Mouse (Mus musculus) embryonic facial prominence, embryonic 11.5 days (tissue): ENCODE results near the gene Uqcc2. TPM values are rescaled to one million over a fixed set of nuclear protein-coding genes. Genes with fewer than 3 reads are reported as not detected.

Experiments used
- ATAC-seq: fragments of 200-750 bp; cut with Nextera tagmentation; replicated peaks from 2 replicates; pipeline ENCODE4 v1.8.0; 2017; ENCODE audit warnings: low read depth; ENCODE audit not compliant: insufficient number of reproducible peaks, low FRiP score, low TSS enrichment
- DNase-seq: peaks from one replicate; pipeline ENCODE4 v3.0.0-alpha.2; 2015; ENCODE audit warnings: low spot score
- H3K27ac ChIP-seq: fragments of 300-500 bp; sonication (generic); replicated peaks from 2 replicates; pipeline ENCODE4 v1.5.1; 2014; ENCODE audit warnings: mild to moderate bottlenecking, low read depth, low read length, control low read depth
- H3K27me3 ChIP-seq: fragments of 300-500 bp; sonication (generic); 2 replicates; pipeline ENCODE4 v1.6.1; 2014; ENCODE audit warnings: mild to moderate bottlenecking, low read length, moderate library complexity, mixed read lengths; ENCODE audit not compliant: control insufficient read depth, insufficient read depth
- H3K36me3 ChIP-seq: fragments of 300-500 bp; sonication (generic); replicated peaks from 2 replicates; pipeline ENCODE4 v1.6.1; 2014; ENCODE audit warnings: low read depth, mild to moderate bottlenecking, low read length, moderate library complexity, mixed read lengths; ENCODE audit not compliant: control insufficient read depth, insufficient read depth
- H3K4me1 ChIP-seq: fragments of 300-500 bp; sonication (generic); 2 replicates; pipeline ENCODE4 v1.6.1; 2014; ENCODE audit warnings: low read length, mixed read lengths; ENCODE audit not compliant: control insufficient read depth, insufficient read depth
- H3K4me2 ChIP-seq: fragments of 300-500 bp; sonication (generic); 2 replicates; pipeline ENCODE4 v1.6.1; 2014; ENCODE audit warnings: low read depth, mild to moderate bottlenecking, control low read depth, low read length, moderate library complexity
- H3K4me3 ChIP-seq: fragments of 300-500 bp; sonication (generic); 2 replicates; pipeline ENCODE4 v1.5.1; 2014; ENCODE audit warnings: low read depth, low read length, control low read depth
- H3K9ac ChIP-seq: fragments of 300-500 bp; sonication (generic); replicated peaks from 2 replicates; pipeline ENCODE4 v1.6.1; 2014; ENCODE audit warnings: mild to moderate bottlenecking, control low read depth, low read length
- H3K9me3 ChIP-seq: fragments of 300-500 bp; sonication (generic); replicated peaks from 2 replicates; pipeline ENCODE4 v1.6.1; 2016; ENCODE audit warnings: mild to moderate bottlenecking, low read length, inconsistent platforms, mixed read lengths; ENCODE audit not compliant: control insufficient read depth
- WGBS: fragments of 180-500 bp; shearing (Covaris S2); extraction: QIAGEN DNeasy Blood & Tissue Kit; methylation state at CpG from one replicate; pipeline ENCODE4 v1.1.7; 2014; 5-methylcytosine and 5-hydroxymethylcytosine counted together
- polyA plus RNA-seq: library from polyadenylated mRNA; unstranded; fragments of >200 nt; fragmentation: Nextera tagmentation; extraction: Ambion mirVana; gene quantifications from 2 replicates; pipeline ENCODE4 v1.2.1, GENCODE M21; 2014

The Uqcc2 gene
- polyA plus RNA-seq, result 339 and 373 TPM in 2 replicates

GRCm38 (mm10) chr17:27133551-27134141, at the start of gene Uqcc2:
Gene Uqcc2, minus strand, starts transcription at chr17:27133916.
- Histone ChIP-seq H3K4me1 (no peaks in the 10 kb centered on the region; the same call in 1 of the 2 replicates), H3K36me3 (no peaks in the 10 kb centered on the region), H3K27ac (no peak within 1 kb of the TSS), H3K27me3 (no peaks in the 10 kb centered on the region), H3K4me2 (peak within 1 kb of the TSS; percentile 43), H3K9ac (peak within 1 kb of the TSS; percentile 76), H3K4me3 (peak within 1 kb of the TSS; percentile 63), H3K9me3 (no peaks in the 10 kb centered on the region)
- ATAC-seq, result peak; percentile 89
- DNase-seq, result peak; percentile 99
- 0% methylated on average over 46 of the region's 46 CpGs for WGBS

GRCm38 (mm10) chr17:27182401-27182800, 48.7 kb upstream of the Uqcc2 start:
- no peak overlapping the region for H3K4me2 ChIP-seq
- no peak overlapping the region for H3K27ac ChIP-seq
- H3K27me3 ChIP-seq, result no peaks in the 10 kb centered on the region
- DNase-seq (no peak), ATAC-seq (no peak)
- H3K9ac ChIP-seq, result no peak overlapping the region
- no peaks in the 10 kb centered on the region for H3K4me1 ChIP-seq
- no peak overlapping the region for H3K4me3 ChIP-seq
- no peaks in the 10 kb centered on the region for H3K36me3 ChIP-seq
- 70% methylated on average over 5 of the region's 5 CpGs for WGBS
- no peaks in the 10 kb centered on the region for H3K9me3 ChIP-seq

GRCm38 (mm10) chr17:27181666-27182065, 48.0 kb upstream of the Uqcc2 start:
- H3K9ac ChIP-seq, result no peak overlapping the region
- no peak overlapping the region for H3K27ac ChIP-seq
- 18% methylated on average over 3 of the region's 3 CpGs for WGBS
- peak; percentile 37; the same call in 1 of the 2 replicates for ATAC-seq
- H3K9me3 ChIP-seq, result no peaks in the 10 kb centered on the region
- H3K4me2 ChIP-seq, result no peak overlapping the region
- DNase-seq, result no peak
- H3K4me3 ChIP-seq, result no peak overlapping the region
- H3K4me1 ChIP-seq, result no peaks in the 10 kb centered on the region
- H3K27me3 ChIP-seq, result no peaks in the 10 kb centered on the region
- no peaks in the 10 kb centered on the region for H3K36me3 ChIP-seq

- 67% methylated on average over 12 of the region's 12 CpGs for WGBS
- Histone ChIP-seq H3K4me3 (no peak overlapping the region), H3K27me3 (no peaks in the 10 kb centered on the region), H3K36me3 (no peaks in the 10 kb centered on the region), H3K27ac (no peak overlapping the region), H3K4me1 (no peaks in the 10 kb centered on the region; the same call in 1 of the 2 replicates), H3K9me3 (no peaks in the 10 kb centered on the region), H3K9ac (no peak overlapping the region), H3K4me2 (no peak overlapping the region)
- ATAC-seq (no peak), DNase-seq (no peak)
Measured at GRCm38 (mm10) chr17:27179681-27180280, 46.1 kb upstream of the Uqcc2 start.

- Histone ChIP-seq H3K4me3 (no peak overlapping the region), H3K4me2 (no peak overlapping the region), H3K27ac (no peak overlapping the region), H3K36me3 (no peaks in the 10 kb centered on the region), H3K9ac (no peak overlapping the region), H3K27me3 (no peaks in the 10 kb centered on the region), H3K9me3 (no peaks in the 10 kb centered on the region), H3K4me1 (no peaks in the 10 kb centered on the region; the same call in 1 of the 2 replicates)
- no peak for ATAC-seq
- 89% methylated on average over 17 of the region's 17 CpGs for WGBS
- DNase-seq, result no peak
Measured at GRCm38 (mm10) chr17:27178427-27179177, 44.9 kb upstream of the Uqcc2 start.

GRCm38 (mm10) chr17:27178019-27178418, 44.3 kb upstream of the Uqcc2 start:
- Histone ChIP-seq H3K9me3 (no peaks in the 10 kb centered on the region), H3K4me2 (no peak overlapping the region), H3K9ac (no peak overlapping the region), H3K4me3 (no peak overlapping the region), H3K36me3 (no peaks in the 10 kb centered on the region), H3K27ac (no peak overlapping the region), H3K4me1 (no peaks in the 10 kb centered on the region; the same call in 1 of the 2 replicates), H3K27me3 (no peaks in the 10 kb centered on the region)
- no peak for ATAC-seq
- no peak for DNase-seq
- 91% methylated on average over 9 of the region's 9 CpGs for WGBS

GRCm38 (mm10) chr17:27176754-27177153, 43.0 kb upstream of the Uqcc2 start:
- no peak overlapping the region for H3K4me2 ChIP-seq
- no peaks in the 10 kb centered on the region; the same call in 1 of the 2 replicates for H3K4me1 ChIP-seq
- no peaks in the 10 kb centered on the region for H3K9me3 ChIP-seq
- H3K36me3 ChIP-seq, result no peaks in the 10 kb centered on the region
- H3K4me3 ChIP-seq, result no peak overlapping the region
- H3K27ac ChIP-seq, result no peak overlapping the region
- 91% methylated on average over 4 of the region's 4 CpGs for WGBS
- ATAC-seq, result no peak
- H3K9ac ChIP-seq, result no peak overlapping the region
- DNase-seq, result no peak
- H3K27me3 ChIP-seq, result no peaks in the 10 kb centered on the region

- H3K9me3 ChIP-seq, result no peaks in the 10 kb centered on the region
- no peak for ATAC-seq
- H3K4me1 ChIP-seq, result no peaks in the 10 kb centered on the region; the same call in 1 of the 2 replicates
- no peak overlapping the region for H3K9ac ChIP-seq
- H3K36me3 ChIP-seq, result no peaks in the 10 kb centered on the region
- 76% methylated on average over 3 of the region's 3 CpGs for WGBS
- H3K27me3 ChIP-seq, result no peaks in the 10 kb centered on the region
- DNase-seq, result no peak
- H3K4me2 ChIP-seq, result no peak overlapping the region
- no peak overlapping the region for H3K27ac ChIP-seq
- no peak overlapping the region for H3K4me3 ChIP-seq
Measured at GRCm38 (mm10) chr17:27176287-27176686, 42.6 kb upstream of the Uqcc2 start.
